Mouse (Mus musculus): Measurements from ENCODE around the gene Cela3b.

DNA sequence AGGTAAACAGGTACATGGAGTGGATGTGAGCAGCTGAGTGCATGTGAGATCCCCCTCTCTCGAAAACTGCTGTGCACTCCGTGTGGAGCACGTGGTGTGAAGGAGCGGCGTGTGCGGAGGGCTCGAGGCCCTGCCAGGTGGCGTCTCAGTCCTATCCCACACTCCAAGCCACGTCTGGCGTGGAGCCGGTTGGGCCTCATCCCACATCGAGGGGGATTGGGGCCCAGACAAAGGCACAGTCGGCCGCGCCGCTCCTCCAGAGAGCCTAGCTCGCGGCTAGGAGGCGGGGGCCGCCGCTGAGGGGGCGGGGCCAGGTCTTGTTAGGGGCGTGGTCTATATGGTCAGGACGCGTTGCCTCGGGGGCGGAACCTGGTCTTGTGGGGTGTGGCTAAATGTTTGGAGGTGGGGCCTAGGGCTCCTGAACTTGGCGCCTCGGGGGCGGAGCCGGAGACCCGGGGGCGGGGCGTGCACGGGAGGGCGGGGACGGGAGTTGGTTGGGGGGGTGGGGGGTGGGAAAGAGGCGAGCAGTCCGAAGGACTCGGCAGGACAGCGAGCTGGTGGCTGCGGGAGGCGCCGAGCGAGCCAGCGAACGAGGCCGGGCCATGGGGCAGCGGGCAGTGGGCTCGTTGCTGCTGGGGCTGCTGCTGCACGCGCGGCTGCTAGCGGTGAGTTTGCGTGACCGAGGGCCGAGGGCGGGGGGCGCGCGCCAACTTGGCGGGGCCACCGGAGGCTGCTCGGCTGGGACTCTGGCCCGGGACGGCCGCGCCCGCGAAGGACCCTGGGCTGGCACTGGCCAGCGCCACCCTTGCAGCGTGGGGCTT lies 38.1 kb upstream of the Cela3b start, which contains the start of gene Hspg2:
- TF ChIP-seq CTCF (IDR thresholded peaks at IDR 0.05; ENCODE audit: low read depth) = no peak
- TF ChIP-seq EP300 (IDR thresholded peaks at IDR 0.05; ENCODE audit: low read depth) = no peak
